Mouse (Mus musculus) cortical plate, adult 2 months (tissue): ENCODE measurements at regions not wholly inside any gene's neighbourhood (a gene's known extent, or its start where the extent isn't known, plus 50 kb on each side); places are given as distances from the start of the nearest gene placed in this dataset.

ENCODE experiments used
- H3K27ac ChIP-seq: fragments of 200-500 bp; 2 replicates; pipeline ENCODE4 v1.5.1; 2012; ENCODE audit warnings: low read length, control low read depth, inconsistent platforms; ENCODE audit not compliant: insufficient read depth
- H3K4me1 ChIP-seq: fragments of 200-500 bp; 2 replicates; pipeline ENCODE4 v1.6.1; 2011; ENCODE audit warnings: low read length; ENCODE audit not compliant: control insufficient read depth, insufficient read depth
- H3K4me3 ChIP-seq: fragments of 200-500 bp; 2 replicates; pipeline ENCODE4 v1.5.1; 2011; ENCODE audit warnings: mild to moderate bottlenecking, low read length, control low read depth; ENCODE audit not compliant: insufficient read depth
- CTCF ChIP-seq: fragments of 200-500 bp; IDR thresholded peaks from 2 replicates; pipeline ENCODE4 v1.5.1; 2011; ENCODE audit warnings: mild to moderate bottlenecking, control low read depth, low read length; ENCODE audit not compliant: insufficient read depth; ENCODE audit errors: extremely low read depth
- POLR2A ChIP-seq: fragments of 200-500 bp; IDR thresholded peaks from 2 replicates; pipeline ENCODE4 v1.6.1; 2011; ENCODE audit warnings: mild to moderate bottlenecking, low read length, control low read depth; ENCODE audit not compliant: insufficient read depth; ENCODE audit errors: extremely low read depth

DNA sequence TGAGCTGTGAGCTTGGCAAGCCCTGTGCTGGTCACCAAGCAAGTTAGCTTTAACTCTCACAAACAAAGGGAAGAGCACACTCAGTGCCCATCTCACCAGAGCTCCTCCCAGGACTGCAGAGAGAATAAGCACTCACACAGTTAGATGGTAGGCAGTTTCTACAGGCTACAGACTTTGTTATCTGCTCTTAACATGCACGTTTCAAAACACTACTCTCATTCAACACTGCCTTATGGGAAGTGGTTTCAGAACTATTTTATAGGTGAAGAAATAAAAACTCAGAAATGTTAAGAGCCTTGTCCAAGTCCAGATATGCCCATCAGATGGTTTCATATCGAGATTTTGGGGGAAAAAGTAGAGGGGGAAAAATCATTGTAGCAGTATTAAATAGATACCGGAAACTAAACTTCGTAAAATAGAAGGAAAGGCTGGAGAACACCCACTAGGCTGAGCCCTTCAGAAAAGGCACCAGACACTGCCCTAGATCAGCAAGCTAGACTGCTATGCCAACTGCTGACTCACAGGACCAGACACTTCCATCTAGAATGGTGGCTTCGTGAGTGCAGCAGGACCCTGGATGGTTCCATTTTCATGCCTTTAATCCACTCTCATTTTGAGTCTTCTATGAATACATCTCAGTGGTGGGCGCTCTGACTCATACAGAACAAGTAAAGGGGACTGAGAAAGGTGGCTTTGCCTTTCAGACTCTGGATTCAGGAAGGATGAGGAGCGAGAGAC lies 51.3 kb upstream of the Serbp1 start:
- H3K4me3 ChIP-seq, result no peak overlapping the region
- no peak for TF ChIP-seq POLR2A
- no peak for TF ChIP-seq CTCF
- H3K27ac ChIP-seq, result no peak overlapping the region
- H3K4me1 ChIP-seq, result no peaks in the 10 kb centered on the region; the same call in 1 of the 2 replicates

DNA sequence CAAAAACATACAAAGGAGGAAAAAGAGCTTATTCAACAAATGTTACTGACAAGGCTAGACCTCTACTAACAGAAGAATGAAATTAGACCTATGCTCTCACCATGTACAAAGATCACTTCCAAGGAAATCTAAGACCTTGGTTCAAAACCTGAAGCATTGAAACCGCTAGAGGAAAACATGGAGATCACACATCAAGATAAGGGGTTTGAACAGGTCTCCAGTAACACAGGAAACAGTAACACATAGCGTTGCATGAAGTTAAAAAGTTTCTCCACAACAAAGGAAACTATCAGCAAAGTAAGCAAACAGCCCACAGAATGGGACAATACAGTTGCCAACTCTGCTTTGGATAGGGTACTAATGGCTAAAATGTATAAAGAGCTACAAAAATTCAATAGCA lies 53.3 kb upstream of the Serbp1 start:
- H3K4me1 ChIP-seq, result no peaks in the 10 kb centered on the region
- TF ChIP-seq POLR2A, result no peak
- no peak for TF ChIP-seq CTCF
- no peak overlapping the region for H3K27ac ChIP-seq
- no peak overlapping the region for H3K4me3 ChIP-seq

DNA sequence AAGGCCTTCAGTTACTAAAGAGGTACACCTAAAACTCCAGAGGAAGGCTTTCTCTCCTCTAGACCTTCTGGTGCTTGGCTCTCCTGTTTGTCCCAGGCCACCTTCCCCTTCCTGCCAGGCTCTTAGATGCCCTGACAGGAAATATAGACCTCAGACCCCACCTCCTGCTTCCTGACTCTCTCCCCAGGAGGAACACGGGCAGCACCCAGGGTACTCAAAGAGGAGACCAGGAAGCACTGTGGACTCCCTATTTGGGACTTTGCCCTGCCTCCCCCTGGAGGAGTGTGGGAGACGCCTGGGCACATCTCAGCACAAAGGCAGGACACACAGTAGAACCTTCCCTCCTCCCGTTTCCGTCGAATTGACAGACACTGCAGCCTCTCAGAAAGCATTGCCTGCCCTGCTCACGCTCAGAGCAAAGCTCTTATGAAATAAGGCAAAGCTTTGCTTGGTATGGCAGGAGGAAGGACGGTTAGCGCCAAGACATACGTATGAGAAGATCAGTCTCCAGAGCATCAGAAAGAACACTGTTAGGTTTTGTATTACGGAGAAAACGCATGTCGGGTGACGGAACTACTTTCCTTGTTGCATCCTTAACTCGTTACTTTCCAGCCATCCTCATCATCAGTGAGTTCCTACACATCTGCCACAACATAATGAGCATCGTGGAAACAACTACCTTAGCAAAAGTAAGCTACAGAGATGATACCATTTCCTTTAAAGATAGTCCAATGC lies 54.3 kb upstream of the Serbp1 start:
- TF ChIP-seq POLR2A (no peak), CTCF (no peak)
- no peak overlapping the region for H3K27ac ChIP-seq
- no peak overlapping the region for H3K4me3 ChIP-seq
- H3K4me1 ChIP-seq, result no peaks in the 10 kb centered on the region

DNA sequence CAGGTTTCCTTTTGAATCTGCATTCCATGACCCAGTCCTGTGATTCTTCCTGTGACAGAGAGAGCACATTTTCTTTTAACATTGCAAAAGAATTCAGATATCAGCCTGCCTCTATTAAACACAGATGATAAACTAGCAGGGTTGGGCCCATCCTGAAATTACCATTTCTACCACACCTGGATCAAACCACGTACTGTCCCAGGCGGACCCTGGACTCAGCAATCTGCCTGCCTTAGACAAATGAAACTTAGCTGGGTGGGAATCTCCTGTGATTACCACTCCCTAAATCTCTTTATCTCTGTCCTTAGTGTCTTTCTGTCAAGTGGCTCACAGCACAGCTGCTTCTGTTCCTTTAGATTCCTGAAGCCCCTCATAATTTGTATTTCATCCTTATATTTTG lies 55.5 kb upstream of the Serbp1 start:
- TF ChIP-seq CTCF (no peak), POLR2A (no peak)
- no peaks in the 10 kb centered on the region for H3K4me1 ChIP-seq

DNA sequence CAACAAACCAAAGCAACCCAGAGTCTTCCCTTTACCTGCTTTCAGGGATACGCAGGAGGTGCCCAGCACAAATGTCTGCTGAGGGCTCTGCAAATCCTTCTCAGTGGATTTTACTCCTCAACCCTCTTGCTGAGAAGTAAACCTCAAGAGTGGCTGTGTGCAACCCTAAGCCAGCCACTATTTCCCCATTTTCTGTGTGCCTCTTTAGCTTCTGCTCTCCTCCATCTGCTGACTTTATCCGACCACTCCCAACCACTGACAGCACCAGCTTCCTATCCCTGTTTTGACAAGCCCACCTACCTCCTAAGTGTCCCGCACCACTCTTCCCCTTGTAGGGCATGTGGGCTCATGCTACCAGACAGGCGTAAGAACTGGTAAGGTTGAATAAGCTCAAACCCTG lies 56.5 kb upstream of the Serbp1 start:
- no peaks in the 10 kb centered on the region for H3K4me1 ChIP-seq
- TF ChIP-seq POLR2A (no peak), CTCF (no peak)
- H3K4me3 ChIP-seq, result no peak overlapping the region
- no peak overlapping the region for H3K27ac ChIP-seq

More for the DNA sequence above, 55.5 kb upstream of the Serbp1 start:
- Histone ChIP-seq H3K4me3 (no peak overlapping the region), H3K27ac (no peak overlapping the region)

DNA sequence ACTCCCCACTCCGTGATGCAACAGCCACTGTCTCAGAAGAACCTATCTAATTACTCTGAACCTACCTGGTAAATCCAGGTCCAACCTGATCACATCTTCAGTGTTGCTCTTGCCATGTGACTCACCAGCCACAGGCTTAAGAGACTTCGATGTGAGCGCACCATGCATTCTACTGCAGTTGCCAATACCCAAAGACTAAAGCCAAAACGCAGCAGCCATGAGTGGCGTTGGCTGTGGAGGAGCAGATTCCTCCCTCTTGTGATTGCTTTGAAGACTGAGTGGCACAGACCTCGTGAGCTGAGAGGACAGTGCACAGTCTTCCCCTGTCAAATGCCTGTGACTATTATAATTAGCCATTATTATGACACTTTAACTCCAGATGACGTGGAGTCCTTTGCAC lies 58.6 kb upstream of the Serbp1 start:
- Histone ChIP-seq H3K4me1 (no peaks in the 10 kb centered on the region), H3K27ac (no peak overlapping the region), H3K4me3 (no peak overlapping the region)
- no peak for TF ChIP-seq CTCF
- TF ChIP-seq POLR2A, result no peak

DNA sequence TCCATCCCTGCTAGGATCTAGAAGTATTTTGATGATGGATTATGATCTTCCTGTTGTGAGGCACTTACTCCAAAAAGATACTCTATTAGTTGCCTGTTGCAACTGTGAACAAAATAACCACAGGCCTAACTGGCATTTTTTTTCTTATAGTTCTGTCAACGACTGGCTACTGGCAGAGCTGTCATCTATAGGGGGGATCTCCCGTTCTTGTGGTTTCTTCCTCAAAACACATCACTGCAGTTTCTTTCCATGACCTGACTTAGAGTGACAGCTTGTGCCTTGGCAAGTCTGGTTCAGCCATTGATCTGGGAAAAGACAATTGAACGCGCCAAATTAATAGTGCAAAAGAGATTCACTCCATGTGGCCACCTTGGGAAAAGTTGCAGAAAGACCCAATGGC lies 59.4 kb upstream of the Serbp1 start:
- no peak overlapping the region for H3K4me3 ChIP-seq
- TF ChIP-seq POLR2A (no peak), CTCF (no peak)
- no peaks in the 10 kb centered on the region for H3K4me1 ChIP-seq
- H3K27ac ChIP-seq, result no peak overlapping the region

DNA sequence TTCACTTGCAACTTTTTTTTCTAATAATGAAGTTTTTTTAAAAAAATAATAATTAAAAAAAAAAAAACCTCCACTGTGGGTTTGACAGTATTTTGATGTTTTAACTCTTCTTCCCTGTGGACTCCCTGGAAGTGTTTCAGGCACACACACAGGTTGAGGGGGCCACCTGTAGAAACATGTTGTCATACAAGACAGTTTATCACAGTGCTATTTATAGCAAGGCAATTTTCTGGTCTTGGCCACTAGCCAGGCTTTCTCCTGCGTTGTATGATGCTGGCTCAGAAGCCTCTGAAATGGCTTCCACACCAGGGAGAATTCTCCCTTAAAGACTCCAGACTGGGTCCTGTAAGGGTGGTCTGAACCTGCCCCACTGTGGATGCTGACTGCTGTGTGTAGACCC lies 59.9 kb upstream of the Serbp1 start:
- TF ChIP-seq POLR2A (no peak), CTCF (no peak)
- H3K4me3 ChIP-seq, result no peak overlapping the region
- H3K4me1 ChIP-seq, result no peaks in the 10 kb centered on the region
- no peak overlapping the region for H3K27ac ChIP-seq

DNA sequence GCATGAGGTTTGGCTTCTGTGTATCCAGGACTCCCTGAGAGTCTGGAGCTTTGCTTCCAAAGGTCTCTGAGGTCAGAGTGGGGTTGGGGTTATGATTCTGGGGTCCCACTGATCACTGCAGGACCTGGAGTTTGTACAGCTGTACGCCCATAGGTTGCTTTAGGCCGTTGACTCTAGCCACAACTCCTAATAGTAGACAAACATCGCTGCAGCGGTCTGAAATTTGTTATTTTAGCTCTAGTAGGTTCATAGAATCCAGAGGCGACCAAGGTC lies 67.4 kb upstream of the Serbp1 start:
- TF ChIP-seq POLR2A, result no peak
- no peak for TF ChIP-seq CTCF
- H3K4me1 ChIP-seq, result peaks cover 3% of the 10 kb centered on the region; the same call in 1 of the 2 replicates
- no peak overlapping the region for H3K27ac ChIP-seq
- H3K4me3 ChIP-seq, result no peak overlapping the region
